Mouse (Mus musculus) hindbrain, embryonic 15.5 days (tissue): ENCODE measurements around the gene Troap. TPM values are rescaled to one million over a fixed set of nuclear protein-coding genes. Genes with fewer than 3 reads are reported as not detected.
A peak's percentile ranks its signal among the peaks of the same experiment; 100 is the strongest.

Experiments used
- ATAC-seq: fragments of 200-750 bp; cut with Nextera tagmentation; 2 replicates; pipeline ENCODE4 v1.8.0; 2017; ENCODE audit warnings: low read depth, moderate number of reproducible peaks, moderate TSS enrichment; ENCODE audit not compliant: low FRiP score
- H3K27ac ChIP-seq: fragments of 300-500 bp; sonication (generic); replicated peaks from 2 replicates; pipeline ENCODE4 v1.5.1; 2015; ENCODE audit warnings: mild to moderate bottlenecking, inconsistent platforms
- H3K27me3 ChIP-seq: fragments of 300-500 bp; sonication (generic); 2 replicates; pipeline ENCODE4 v1.6.1; 2015; ENCODE audit warnings: control low read depth, inconsistent platforms
- H3K36me3 ChIP-seq: fragments of 300-500 bp; sonication (generic); 2 replicates; pipeline ENCODE4 v1.6.1; 2015; ENCODE audit warnings: control low read depth, inconsistent platforms
- H3K4me1 ChIP-seq: fragments of 300-500 bp; sonication (generic); replicated peaks from 2 replicates; pipeline ENCODE4 v1.6.1; 2015; ENCODE audit warnings: control low read depth, inconsistent platforms
- H3K4me2 ChIP-seq: fragments of 300-500 bp; sonication (generic); 2 replicates; pipeline ENCODE4 v1.6.1; 2015; ENCODE audit warnings: moderate library complexity, mild to moderate bottlenecking, inconsistent platforms
- H3K4me3 ChIP-seq: fragments of 300-500 bp; sonication (generic); 2 replicates; pipeline ENCODE4 v1.5.1; 2015; ENCODE audit warnings: mild to moderate bottlenecking, inconsistent platforms
- H3K9ac ChIP-seq: fragments of 300-500 bp; sonication (generic); 2 replicates; pipeline ENCODE4 v1.6.1; 2015; ENCODE audit warnings: inconsistent platforms
- H3K9me3 ChIP-seq: fragments of 300-500 bp; sonication (generic); 2 replicates; pipeline ENCODE4 v1.6.1; 2016; ENCODE audit warnings: control low read depth, inconsistent platforms
- WGBS: fragments of 180-500 bp; shearing (Covaris S2); methylation state at CpG from one replicate; pipeline ENCODE4 v1.1.7; 2015; 5-methylcytosine and 5-hydroxymethylcytosine counted together
- microRNA-seq: library from miRNA; unstranded; fragments of <30 nt; microRNA quantifications from one replicate; pipeline ENCODE4, GENCODE M21; 2016
- polyA plus RNA-seq: library from polyadenylated mRNA; unstranded; fragments of >200 nt; fragmentation: Nextera tagmentation; extraction: Ambion mirVana; gene quantifications from 2 replicates; pipeline ENCODE4 v1.2.1, GENCODE M21; 2015

Troap gene
- polyA plus RNA-seq, 1 experiment from 2014 or later: 8.5 TPM

DNA sequence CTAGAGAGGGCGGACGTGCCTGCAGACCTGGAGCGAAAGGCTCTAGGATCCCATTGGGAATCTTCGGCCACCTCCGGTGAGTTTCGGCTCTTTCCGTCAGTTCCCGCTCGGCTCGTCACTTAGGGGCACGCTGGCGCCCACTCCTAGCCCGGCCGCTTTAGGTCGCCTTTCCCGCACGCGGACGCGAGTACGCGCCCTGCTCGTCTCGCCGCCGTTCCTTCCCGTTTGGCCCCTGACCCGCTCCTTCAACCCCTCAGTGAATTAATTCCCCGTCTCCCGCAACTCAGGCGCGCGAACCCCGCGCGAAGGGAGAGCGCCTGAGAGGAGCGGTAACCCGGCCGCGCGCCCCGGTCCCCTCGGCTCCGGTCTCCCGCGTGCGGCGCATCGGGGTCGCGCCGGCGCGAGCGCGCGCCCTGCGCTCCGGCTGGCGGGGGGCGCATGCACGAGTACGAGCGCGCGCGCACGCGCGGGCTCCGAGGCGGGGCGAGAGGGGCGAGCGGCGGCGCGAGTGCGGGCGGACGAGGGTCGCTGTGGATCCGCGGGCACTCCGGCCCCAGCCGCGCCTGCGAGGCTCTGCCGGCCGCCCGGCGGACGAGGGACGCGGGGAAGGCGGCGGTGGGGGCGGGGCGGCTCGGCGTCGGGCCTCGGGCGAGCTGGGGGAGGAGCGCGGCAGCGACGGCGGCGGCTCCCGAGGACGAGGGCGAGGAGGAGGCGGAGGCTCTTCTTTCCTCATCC, 51.9 kb downstream of the Troap start:
- WGBS: 0% methylated on average over 102 of the region's 115 CpGs
- H3K27me3 ChIP-seq: no peaks in the 10 kb centered on the region
- ATAC-seq: peak; percentile 88
- H3K27ac ChIP-seq: peak overlapping the region; percentile 96
- peak overlapping the region; percentile 85 for H3K4me3 ChIP-seq
- H3K4me2 ChIP-seq: peak overlapping the region; percentile 86
- no peaks in the 10 kb centered on the region for H3K9me3 ChIP-seq
- H3K4me1 ChIP-seq: peaks cover 36% of the 10 kb centered on the region
- peak overlapping the region; percentile 62 for H3K9ac ChIP-seq
- no peaks in the 10 kb centered on the region for H3K36me3 ChIP-seq

DNA sequence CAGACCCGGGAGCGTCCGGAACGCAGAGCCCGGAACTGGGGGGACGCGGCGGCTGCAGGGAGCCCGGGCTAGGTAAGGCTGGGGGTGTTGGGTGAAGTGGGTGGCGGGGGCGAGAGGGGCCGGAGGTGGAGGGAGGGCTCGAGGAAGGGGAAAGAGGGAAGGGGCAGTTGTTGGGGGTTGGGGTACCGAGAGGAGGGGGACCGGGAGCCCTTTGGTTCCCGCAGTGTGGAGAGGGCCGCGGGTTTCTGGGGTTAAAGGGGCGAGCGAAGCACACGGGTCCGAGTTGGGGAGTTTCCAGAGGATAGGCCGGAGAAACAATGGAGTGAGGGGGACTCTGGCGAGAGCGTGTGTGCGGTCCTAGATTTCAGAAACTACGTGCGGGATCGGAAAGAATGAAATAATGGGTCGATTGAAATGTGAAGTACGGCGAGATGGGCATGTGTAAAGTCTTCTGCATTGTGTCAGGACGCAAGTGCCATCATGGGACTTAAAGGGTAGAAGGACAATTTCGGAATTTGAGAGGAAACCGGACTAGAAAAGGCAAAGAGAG, 52.5 kb downstream of the Troap start:
- no peaks in the 10 kb centered on the region for H3K27me3 ChIP-seq
- no peaks in the 10 kb centered on the region for H3K9me3 ChIP-seq
- peak overlapping the region; percentile 86 for H3K4me2 ChIP-seq
- H3K36me3 ChIP-seq: no peaks in the 10 kb centered on the region
- WGBS: 0% methylated on average over 34 of the region's 35 CpGs
- peak overlapping the region; percentile 62 for H3K9ac ChIP-seq
- peak overlapping the region; percentile 85 for H3K4me3 ChIP-seq
- H3K4me1 ChIP-seq: peaks cover 36% of the 10 kb centered on the region
- peak; percentile 31; the same call in 1 of the 2 replicates for ATAC-seq
- peak overlapping the region; percentile 96 for H3K27ac ChIP-seq

DNA sequence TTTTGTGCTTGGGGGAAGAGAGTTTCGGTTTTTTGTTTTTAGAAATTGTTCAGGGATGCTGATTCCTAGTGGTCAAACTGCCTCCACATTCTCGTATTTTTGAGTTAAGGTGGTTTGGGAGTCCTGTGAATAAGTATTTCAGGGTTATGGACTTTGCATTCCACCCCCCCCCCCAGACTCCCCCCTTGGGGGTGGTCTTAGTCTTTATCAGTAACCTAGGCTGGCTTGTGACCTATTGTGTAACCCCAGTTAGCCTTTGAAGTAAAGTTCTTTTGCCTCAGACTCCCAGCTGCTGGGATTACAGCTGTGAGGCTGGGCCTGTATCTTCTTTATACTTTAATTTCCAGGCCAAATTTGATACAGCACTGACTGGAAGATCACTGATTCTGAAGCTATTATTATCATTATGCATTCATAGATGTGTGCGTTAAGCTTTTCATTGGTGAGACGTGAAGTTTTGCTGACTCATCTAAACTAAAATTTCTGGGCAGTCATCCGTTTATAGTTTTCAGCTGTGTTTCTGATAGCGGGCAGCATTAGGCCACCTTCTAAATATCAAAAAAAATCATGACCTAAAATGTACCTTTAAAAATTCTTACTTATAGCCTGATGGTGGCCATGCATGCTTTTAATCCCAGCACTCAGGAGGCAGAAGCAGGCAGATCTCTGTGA, 53.6 kb downstream of the Troap start:
- H3K27me3 ChIP-seq: no peaks in the 10 kb centered on the region
- H3K9ac ChIP-seq: 0 out of 2 replicates have a peak overlapping the region, but pooled peaks have one; percentile 21
- no peaks in the 10 kb centered on the region for H3K9me3 ChIP-seq
- WGBS: 51% methylated on average over 6 of the region's 6 CpGs
- no peaks in the 10 kb centered on the region for H3K36me3 ChIP-seq
- H3K4me1 ChIP-seq: peaks cover 36% of the 10 kb centered on the region
- peak overlapping the region; percentile 86 for H3K4me2 ChIP-seq
- H3K4me3 ChIP-seq: peak overlapping the region; percentile 85
- ATAC-seq: no peak
- H3K27ac ChIP-seq: no peak overlapping the region

DNA sequence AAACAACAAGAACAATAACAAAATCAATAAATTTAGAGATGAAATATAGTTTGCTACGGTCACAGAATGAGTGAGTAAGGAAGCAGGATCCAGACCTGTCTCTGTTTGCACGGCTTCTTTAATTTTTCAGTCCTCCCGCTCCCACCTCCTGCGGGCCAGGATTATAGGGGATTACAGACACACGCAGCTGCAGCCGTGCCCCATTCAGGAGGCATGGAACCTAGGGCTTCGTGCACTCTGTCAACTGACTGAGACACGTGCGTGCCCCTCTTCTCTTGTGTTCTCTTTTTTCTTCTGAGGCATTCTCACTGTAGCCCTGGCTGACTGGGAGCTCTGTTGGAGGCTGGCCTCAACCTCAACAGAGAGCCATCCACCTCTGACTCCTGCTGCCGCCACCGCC, 55.1 kb downstream of the Troap start:
- H3K27ac ChIP-seq: no peak overlapping the region
- peak overlapping the region; percentile 10; the same call in 1 of the 2 replicates for H3K4me2 ChIP-seq
- no peak overlapping the region for H3K4me3 ChIP-seq
- no peaks in the 10 kb centered on the region for H3K9me3 ChIP-seq
- peaks cover 36% of the 10 kb centered on the region for H3K4me1 ChIP-seq
- no peaks in the 10 kb centered on the region for H3K36me3 ChIP-seq
- WGBS: 53% methylated on average over 11 of the region's 11 CpGs
- H3K27me3 ChIP-seq: no peaks in the 10 kb centered on the region
- no peak overlapping the region for H3K9ac ChIP-seq
- ATAC-seq: no peak

DNA sequence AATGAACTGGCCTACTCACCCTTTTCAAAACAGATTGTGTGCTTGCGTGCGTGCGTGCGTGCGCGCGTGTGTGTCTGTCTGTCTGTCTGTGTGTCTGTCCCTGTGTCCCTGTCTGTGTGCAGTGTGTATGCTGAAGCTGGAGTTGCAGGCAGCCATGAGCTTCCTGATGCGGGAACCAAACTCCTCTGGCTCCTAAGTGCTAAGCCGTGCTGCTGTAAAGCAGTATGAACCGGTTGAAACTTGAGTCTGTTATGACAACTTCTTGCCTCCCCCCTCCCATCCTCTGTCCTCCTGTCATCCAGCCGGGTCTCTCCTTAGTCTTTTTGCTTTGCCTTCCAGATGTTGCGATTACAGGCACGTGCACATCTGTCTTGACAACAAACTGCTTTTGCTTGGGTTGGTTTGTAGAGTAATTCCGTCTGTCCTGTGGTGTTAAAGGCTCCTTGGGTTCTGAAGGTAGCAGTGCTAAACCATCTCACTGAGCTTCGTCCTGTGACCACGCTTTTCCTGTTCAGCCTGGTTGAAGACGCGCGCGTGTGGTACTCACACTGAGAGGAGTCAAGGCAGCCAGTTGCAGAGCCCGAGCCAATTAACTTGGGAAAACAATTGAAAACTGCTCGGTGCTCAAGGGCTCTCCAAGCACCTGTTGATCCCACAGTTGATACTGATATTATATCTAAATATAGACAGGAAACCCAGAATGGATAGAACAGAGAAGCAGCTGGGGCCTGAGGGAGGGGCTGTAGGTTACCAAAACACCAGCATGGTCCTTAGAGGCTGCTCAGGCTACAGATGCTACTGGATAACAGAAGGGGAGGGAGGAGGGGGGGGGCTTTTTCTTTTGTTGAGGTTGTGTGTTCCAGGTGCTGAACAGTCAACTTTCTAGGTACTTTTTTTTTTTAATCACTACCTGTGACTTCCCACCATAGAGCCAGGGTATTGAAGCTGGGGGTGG, 55.9 kb downstream of the Troap start:
- WGBS: 68% methylated on average over 22 of the region's 22 CpGs
- H3K4me2 ChIP-seq: no peak overlapping the region
- no peaks in the 10 kb centered on the region for H3K36me3 ChIP-seq
- no peak for ATAC-seq
- H3K4me1 ChIP-seq: peaks cover 36% of the 10 kb centered on the region
- no peak overlapping the region for H3K4me3 ChIP-seq
- no peaks in the 10 kb centered on the region for H3K9me3 ChIP-seq
- H3K27me3 ChIP-seq: no peaks in the 10 kb centered on the region
- H3K9ac ChIP-seq: no peak overlapping the region
- H3K27ac ChIP-seq: no peak overlapping the region

Small RNAs within 50 kb of the gene (microRNA-seq; reads per million reads assigned to microRNA genes)
- gene Mir6960: not detected

Other genes with a start within 250 kb of the Troap start
- gene Prkag1, start 243.1 kb upstream of the Troap start, polyA plus RNA-seq: 73.4 and 75.3 TPM in 2 replicates
- 10.6 and 11.4 TPM in 2 replicates for gene Kmt2d, start 203.4 kb upstream of the Troap start, polyA plus RNA-seq
- gene Rhebl1, start 180.0 kb upstream of the Troap start, polyA plus RNA-seq: 32.1 and 34.5 TPM in 2 replicates
- 1.9 and 2.5 TPM in 2 replicates for gene Dhh, start 176.0 kb upstream of the Troap start, polyA plus RNA-seq
- 26.8 and 29.3 TPM in 2 replicates for gene Lmbr1l, start 156.3 kb upstream of the Troap start, polyA plus RNA-seq
- gene Tuba1b, start 140.0 kb upstream of the Troap start, polyA plus RNA-seq: 1,411 and 1,419 TPM in 2 replicates
- gene Gm49450, start 121.0 kb upstream of the Troap start, polyA plus RNA-seq: not detected in 2 replicates
- 14,750 and 15,534 TPM in 2 replicates for gene Tuba1a, start 120.9 kb upstream of the Troap start, polyA plus RNA-seq
- 22.5 and 25.3 TPM in 2 replicates for gene Tuba1c, start 44.7 kb upstream of the Troap start, polyA plus RNA-seq
- 57.5 and 89.3 TPM in 2 replicates for gene Prph, start 19.4 kb upstream of the Troap start, polyA plus RNA-seq
- 6.4 and 7.8 TPM in 2 replicates for gene C1ql4, start 13.2 kb downstream of the Troap start, polyA plus RNA-seq
- 1.1 and 1.3 TPM in 2 replicates for gene Dnajc22, start 18.6 kb downstream of the Troap start, polyA plus RNA-seq
- gene Spats2, start 51.3 kb downstream of the Troap start, polyA plus RNA-seq: 32.3 and 34.9 TPM in 2 replicates
- gene Kcnh3, start 150.3 kb downstream of the Troap start, polyA plus RNA-seq: 0.81 and 1.5 TPM in 2 replicates
- 203 and 209 TPM in 2 replicates for gene Mcrs1, start 177.4 kb downstream of the Troap start, polyA plus RNA-seq
- gene Prpf40b, start 220.5 kb downstream of the Troap start, polyA plus RNA-seq: 108 and 114 TPM in 2 replicates
- gene Fam186b, start 221.3 kb downstream of the Troap start, polyA plus RNA-seq: 0.55 and 0.86 TPM in 2 replicates